Mouse (Mus musculus) heart, adult 2 months (tissue): Measurements from ENCODE around the gene Tbl3.
"Not testable (repeated sequence)": the region's sequence is repeated elsewhere in the genome, so short reads cannot be mapped to it uniquely, and the experiment has no call there.

Experiments used
- CTCF ChIP-seq: fragments of 200-600 bp; IDR thresholded peaks from 2 replicates; pipeline ENCODE4 v1.8.1; 2022; ENCODE audit warnings: antibody characterized with exemption, mild to moderate bottlenecking, moderate library complexity
- POLR2A ChIP-seq: fragments of 200-500 bp; IDR thresholded peaks from 2 replicates; pipeline ENCODE4 v1.6.1; 2011; ENCODE audit warnings: mild to moderate bottlenecking, low read depth, low read length, control low read depth; ENCODE audit not compliant: insufficient read depth

- TF ChIP-seq CTCF, POLR2A: not testable (repeated sequence)
Observed at GRCm38 (mm10) chr17:24669214-24669544, 38.3 kb downstream of the Tbl3 start.
